Mouse (Mus musculus) heart, embryonic 14.5 days (tissue): Measurements from ENCODE around the gene Myo10. TPM values are rescaled to one million over a fixed set of nuclear protein-coding genes. Genes with fewer than 3 reads are reported as not detected.

Experiments used
- ATAC-seq: fragments of 200-750 bp; cut with Nextera tagmentation; 2 replicates; pipeline ENCODE4 v1.8.0; 2017; ENCODE audit warnings: low read depth, moderate TSS enrichment; ENCODE audit not compliant: insufficient number of reproducible peaks, insufficient read depth, low FRiP score
- H3K27ac ChIP-seq, 2 experiments: fragments of 200-500 bp in 1 of 2; fragments of 300-500 bp in 1 of 2; sonication (generic) in 1 of 2; replicated peaks in 1 of 2; 2 replicates each; pipeline ENCODE4 v1.5.1; 2012 to 2014; ENCODE audit warnings: low read depth in 2 of 2, low read length in 2 of 2, control low read depth in 1 of 2, mild to moderate bottlenecking in 1 of 2, mixed read lengths in 1 of 2; ENCODE audit not compliant: control insufficient read depth in 1 of 2, insufficient read depth in 1 of 2
- H3K27me3 ChIP-seq: fragments of 300-500 bp; sonication (generic); 2 replicates; pipeline ENCODE4 v1.6.1; 2014; ENCODE audit warnings: mild to moderate bottlenecking, low read length, control low read depth; ENCODE audit not compliant: control insufficient read depth, insufficient read depth
- H3K36me3 ChIP-seq: fragments of 300-500 bp; sonication (generic); 2 replicates; pipeline ENCODE4 v1.6.1; 2014; ENCODE audit warnings: mild to moderate bottlenecking, control low read depth, low read length, mixed read lengths; ENCODE audit not compliant: control insufficient read depth, insufficient read depth
- H3K4me1 ChIP-seq, 2 experiments: fragments of 200-500 bp in 1 of 2; fragments of 300-500 bp in 1 of 2; sonication (generic) in 1 of 2; 2 replicates each; pipeline ENCODE4 v1.6.1; 2012 to 2014; ENCODE audit warnings: low read length in 2 of 2, control low read depth in 1 of 2, mixed read lengths in 1 of 2; ENCODE audit not compliant: control insufficient read depth in 2 of 2, insufficient read depth in 2 of 2
- H3K4me2 ChIP-seq: fragments of 300-500 bp; sonication (generic); 2 replicates; pipeline ENCODE4 v1.6.1; 2014; ENCODE audit warnings: mild to moderate bottlenecking, low read length
- H3K4me3 ChIP-seq, 2 experiments: fragments of 200-500 bp in 1 of 2; fragments of 300-500 bp in 1 of 2; sonication (generic) in 1 of 2; 2 replicates each; pipeline ENCODE4 v1.5.1; 2012 to 2014; ENCODE audit warnings: low read length in 2 of 2, mild to moderate bottlenecking in 2 of 2, control low read depth in 1 of 2, low read depth in 1 of 2, moderate library complexity in 1 of 2; ENCODE audit not compliant: control insufficient read depth in 1 of 2, insufficient read depth in 1 of 2
- H3K9ac ChIP-seq: fragments of 300-500 bp; sonication (generic); 2 replicates; pipeline ENCODE4 v1.6.1; 2014; ENCODE audit warnings: mild to moderate bottlenecking, low read length
- H3K9me3 ChIP-seq: fragments of 300-500 bp; sonication (generic); 2 replicates; pipeline ENCODE4 v1.6.1; 2016; ENCODE audit warnings: low read length, control low read depth; ENCODE audit not compliant: control insufficient read depth
- WGBS: fragments of 180-500 bp; shearing (Covaris S2); extraction: QIAGEN DNeasy Blood & Tissue Kit; methylation state at CpG from one replicate; pipeline ENCODE4 v1.1.7; 2014; 5-methylcytosine and 5-hydroxymethylcytosine counted together
- polyA plus RNA-seq: library from polyadenylated mRNA; unstranded; fragments of >200 nt; fragmentation: Nextera tagmentation; extraction: Ambion mirVana; gene quantifications from 2 replicates; pipeline ENCODE4 v1.2.1, GENCODE M21; 2014

The Myo10 gene
- polyA plus RNA-seq, 1 experiment from 2014 or later: 12.6 TPM

- H3K4me2 ChIP-seq: no peak overlapping the region
- no peak overlapping the region for H3K9ac ChIP-seq
Measured at GRCm38 (mm10) chr15:25760304-25760703, 138.0 kb downstream of the Myo10 start.

GRCm38 (mm10) chr15:25761049-25761448 lies 138.7 kb downstream of the Myo10 start:
- WGBS: 87% methylated on average over 2 of the region's 2 CpGs
- no peak for ATAC-seq
- H3K9me3 ChIP-seq: no peaks in the 10 kb centered on the region

More at GRCm38 (mm10) chr15:25760304-25760703, 138.0 kb downstream of the Myo10 start:
- Histone ChIP-seq H3K27ac (no peak overlapping the region), H3K9me3 (no peaks in the 10 kb centered on the region), H3K4me3 (no peak overlapping the region), H3K36me3 (no peaks in the 10 kb centered on the region), H3K4me1 (peaks cover 0 to 5% of the 10 kb centered on the region in 2 experiments; a peak in 2 of 4 replicates), H3K27me3 (no peaks in the 10 kb centered on the region)
- ATAC-seq: no peak
- WGBS: 86% methylated on average over 5 of the region's 5 CpGs

DNA sequence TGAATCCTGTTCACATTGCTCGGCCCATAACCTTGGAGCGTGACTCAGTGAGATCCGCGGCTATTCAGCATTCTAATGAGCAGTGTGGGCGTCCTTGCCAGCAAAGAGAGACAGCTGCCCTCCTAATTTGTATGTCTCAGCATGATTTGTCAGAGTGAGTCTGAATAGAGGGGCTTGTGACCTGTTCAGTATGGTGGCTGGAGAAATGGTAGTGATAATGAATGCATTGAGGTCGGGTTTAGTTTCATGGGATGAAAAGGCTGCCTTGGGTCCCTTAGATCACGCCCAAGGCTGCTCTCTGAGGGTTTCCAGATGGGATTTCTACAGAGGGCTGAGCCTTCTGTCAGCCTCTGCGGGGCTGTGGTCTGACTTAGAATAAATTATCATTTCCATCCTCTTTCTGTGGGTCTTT lies 139.5 kb downstream of the Myo10 start:
- 43% methylated on average over 8 of the region's 8 CpGs for WGBS
- ATAC-seq: no peak
- Histone ChIP-seq H3K27me3 (no peaks in the 10 kb centered on the region), H3K9me3 (no peaks in the 10 kb centered on the region), H3K27ac (no peak overlapping the region), H3K36me3 (no peaks in the 10 kb centered on the region), H3K9ac (no peak overlapping the region), H3K4me2 (no peak overlapping the region), H3K4me1 (peaks cover 5 to 9% of the 10 kb centered on the region in 2 experiments; a peak in 3 of 4 replicates), H3K4me3 (no peak overlapping the region)

More at GRCm38 (mm10) chr15:25761049-25761448, 138.7 kb downstream of the Myo10 start:
- H3K9ac ChIP-seq: no peak overlapping the region
- H3K4me2 ChIP-seq: no peak overlapping the region
- H3K4me1 ChIP-seq: peaks cover 3 to 9% of the 10 kb centered on the region in 2 experiments; a peak in 3 of 4 replicates
- no peak overlapping the region for H3K4me3 ChIP-seq
- no peaks in the 10 kb centered on the region for H3K36me3 ChIP-seq
- H3K27me3 ChIP-seq: no peaks in the 10 kb centered on the region
- no peak overlapping the region for H3K27ac ChIP-seq

GRCm38 (mm10) chr15:25762306-25762705 lies 140.0 kb downstream of the Myo10 start:
- no peaks in the 10 kb centered on the region for H3K27me3 ChIP-seq
- H3K9ac ChIP-seq: no peak overlapping the region
- ATAC-seq: no peak
- no peaks in the 10 kb centered on the region for H3K36me3 ChIP-seq
- 41% methylated on average over 8 of the region's 8 CpGs for WGBS
- no peak overlapping the region for H3K4me3 ChIP-seq
- H3K4me2 ChIP-seq: no peak overlapping the region
- no peaks in the 10 kb centered on the region for H3K9me3 ChIP-seq
- H3K27ac ChIP-seq: no peak overlapping the region
- peaks cover 6 to 11% of the 10 kb centered on the region in 2 experiments for H3K4me1 ChIP-seq

- Histone ChIP-seq H3K4me2 (no peak overlapping the region), H3K4me1 (peaks cover 14 to 17% of the 10 kb centered on the region in 2 experiments), H3K36me3 (no peaks in the 10 kb centered on the region), H3K9me3 (no peaks in the 10 kb centered on the region), H3K27me3 (no peaks in the 10 kb centered on the region), H3K4me3 (no peak overlapping the region), H3K9ac (no peak overlapping the region), H3K27ac (no peak overlapping the region)
- WGBS: 67% methylated on average over 7 of the region's 7 CpGs
- no peak for ATAC-seq
Measured at GRCm38 (mm10) chr15:25763106-25763505, 140.8 kb downstream of the Myo10 start.

DNA sequence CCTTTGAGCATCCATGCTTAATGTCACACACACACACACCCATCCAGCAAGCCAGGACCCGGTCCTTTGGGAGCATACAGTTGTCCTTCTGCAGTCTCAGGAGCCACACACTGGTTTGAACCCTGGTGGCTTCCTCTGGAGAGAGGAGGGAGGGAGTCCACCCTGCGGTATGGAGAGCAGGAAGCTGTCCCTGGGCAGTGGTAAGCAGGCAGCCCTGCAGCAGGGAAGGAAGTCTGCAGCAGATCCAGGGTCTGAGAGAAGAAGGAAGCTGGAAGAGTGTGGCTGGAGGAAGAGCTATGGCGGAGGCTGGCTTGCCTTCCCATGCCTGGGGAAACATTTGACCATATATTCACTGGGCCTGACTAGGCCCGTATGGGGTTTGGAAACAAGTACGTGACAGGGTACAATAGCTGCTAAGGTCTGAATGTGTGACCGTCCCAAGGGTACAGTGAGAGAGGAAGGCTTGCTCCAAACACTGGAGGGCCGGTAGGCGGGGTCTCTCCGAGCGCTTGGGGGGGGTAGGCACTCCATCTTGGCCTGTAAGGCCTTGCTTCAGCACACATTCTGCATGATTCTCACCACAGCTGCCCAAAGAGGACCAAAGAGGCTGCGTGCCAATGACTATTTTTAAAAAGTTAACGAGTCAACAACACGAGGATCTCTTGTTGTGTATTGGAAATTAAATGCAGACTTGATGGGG lies 142.5 kb downstream of the Myo10 start:
- no peak overlapping the region for H3K4me3 ChIP-seq
- H3K36me3 ChIP-seq: no peaks in the 10 kb centered on the region
- H3K27me3 ChIP-seq: no peaks in the 10 kb centered on the region
- 74% methylated on average over 13 of the region's 13 CpGs for WGBS
- no peaks in the 10 kb centered on the region for H3K9me3 ChIP-seq
- ATAC-seq: 0 out of 2 replicates have a peak, but pooled peaks have one; percentile 5
- H3K4me2 ChIP-seq: no peak overlapping the region
- peaks cover 31% of the 10 kb centered on the region in 2 experiments for H3K4me1 ChIP-seq
- 0 out of 4 replicates have a peak overlapping the region, but pooled peaks have one; percentile 3 to 30 for H3K27ac ChIP-seq
- H3K9ac ChIP-seq: no peak overlapping the region

DNA sequence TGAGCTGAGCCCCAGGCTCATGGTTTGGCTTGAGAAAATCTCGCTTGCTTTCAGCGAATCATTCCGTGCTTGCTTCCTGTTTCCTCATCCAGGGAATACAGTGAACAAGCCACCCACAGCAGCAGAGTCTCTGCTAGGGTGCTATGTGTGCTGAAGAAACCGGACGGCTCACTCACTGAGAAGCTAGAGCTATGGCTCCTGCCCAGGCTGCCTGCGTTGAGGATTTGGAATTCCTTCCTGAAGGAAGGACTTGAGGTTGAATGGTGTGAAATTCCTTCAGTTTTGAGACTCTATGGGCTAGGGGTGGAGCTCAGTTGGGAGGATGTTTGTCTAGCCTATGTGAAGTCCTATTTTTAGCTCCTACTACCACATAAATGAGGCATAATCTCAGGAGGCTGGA lies 145.5 kb downstream of the Myo10 start:
- Histone ChIP-seq H3K9ac (peak overlapping the region; percentile 45; the same call in 1 of the 2 replicates), H3K4me1 (peaks cover 32 to 34% of the 10 kb centered on the region in 2 experiments), H3K9me3 (no peaks in the 10 kb centered on the region), H3K4me2 (peak overlapping the region; percentile 23), H3K27ac (peak overlapping the region; percentile 73 to 89), H3K36me3 (no peaks in the 10 kb centered on the region), H3K4me3 (no peak overlapping the region), H3K27me3 (no peaks in the 10 kb centered on the region)
- no peak; the same call in 1 of the 2 replicates for ATAC-seq
- WGBS: 15% methylated on average over 6 of the region's 6 CpGs
